Mouse (Mus musculus) frontal cortex, postnatal 36 days (tissue): ENCODE measurements around the gene Auh.
A peak's percentile ranks its signal among the peaks of the same experiment; 100 is the strongest.

Experiments used
- DNase-seq, 2 experiments: peaks; one replicate each; pipeline ENCODE4 v3.0.0; 2022; ENCODE audit warnings: low spot score in 2 of 2

The Auh gene

DNA sequence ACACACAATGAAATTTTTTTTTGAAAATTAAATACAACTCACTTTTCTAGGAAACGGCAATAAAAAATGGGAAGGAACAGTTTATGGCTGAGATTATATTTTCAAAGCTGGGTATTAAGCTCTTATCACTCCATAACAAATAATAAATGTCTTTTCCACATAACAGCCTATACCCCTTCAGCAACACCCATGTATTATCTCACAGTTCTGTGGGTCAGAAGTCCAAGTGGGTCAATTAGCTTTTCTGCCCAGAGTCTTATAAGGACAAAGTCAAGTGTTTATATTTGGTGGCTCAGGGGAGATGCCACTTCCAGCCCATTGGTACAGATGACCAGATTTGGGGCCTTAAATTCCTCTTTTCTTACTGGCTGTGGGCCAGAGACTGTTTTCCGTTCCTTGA, 129.4 kb downstream of the Auh start:
- no peak for DNase-seq

- no peak for DNase-seq
Measured at GRCm38 (mm10) chr13:52794232-52794631, 135.2 kb downstream of the Auh start.

- DNase-seq = no peak
Measured at GRCm38 (mm10) chr13:52793434-52793989, 136.0 kb downstream of the Auh start.

GRCm38 (mm10) chr13:52792242-52792844, 137.1 kb downstream of the Auh start:
- DNase-seq = peak in 1 of 2 experiments; percentile 14

- DNase-seq = no peak
Measured at GRCm38 (mm10) chr13:52790894-52791293, 138.6 kb downstream of the Auh start.
